Mouse (Mus musculus) heart, postnatal 10 days (tissue): ENCODE measurements around the gene Gadd45b. TPM values are rescaled to one million over a fixed set of nuclear protein-coding genes. Genes with fewer than 3 reads are reported as not detected.
A peak's percentile ranks its signal among the peaks of the same experiment; 100 is the strongest.

Experiments
- DNase-seq, 2 experiments: peaks; one replicate each; pipeline ENCODE4 v3.0.0; 2021
- intact Hi-C: fragments of 180-260 bp; cut with DNase I; formaldehyde crosslinking; loops from one replicate; pipeline ENCODE4 v1.15.1; 2025
- total RNA-seq, 2 experiments: library from RNA; stranded (reverse); gene quantifications; 2 replicates each; pipeline ENCODE4 v1.2.3; 2021

The Gadd45b gene
- total RNA-seq, 2 experiments from 2014 or later = 11.5 to 18.3 TPM

GRCm38 (mm10) chr10:80934136-80934985, 4.5 kb downstream of the Gadd45b start:
- intact Hi-C loops = no loop called here
- no peak for DNase-seq

DNA sequence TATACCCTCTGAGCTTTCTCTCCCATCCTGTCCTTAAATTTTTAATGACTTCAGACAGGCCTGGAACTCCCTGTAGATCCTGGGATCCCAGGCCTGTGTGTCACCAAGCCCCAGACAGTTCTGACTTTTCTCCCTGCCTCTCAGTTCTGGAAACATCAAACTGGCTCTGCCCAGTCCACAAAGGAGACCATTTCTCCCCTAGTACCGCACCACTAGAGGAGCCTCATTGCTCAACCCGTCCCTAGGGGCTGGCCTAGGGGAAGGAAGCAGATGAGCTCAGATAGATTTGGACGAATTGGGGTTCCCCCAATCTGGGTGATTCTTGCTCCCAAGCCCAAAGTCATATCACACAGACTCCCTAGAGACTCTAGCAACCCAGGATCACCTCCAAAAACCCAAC, 5.4 kb downstream of the Gadd45b start:
- DNase-seq = peak in 1 of 2 experiments; percentile 43
- intact Hi-C loops = no loop called here

DNA sequence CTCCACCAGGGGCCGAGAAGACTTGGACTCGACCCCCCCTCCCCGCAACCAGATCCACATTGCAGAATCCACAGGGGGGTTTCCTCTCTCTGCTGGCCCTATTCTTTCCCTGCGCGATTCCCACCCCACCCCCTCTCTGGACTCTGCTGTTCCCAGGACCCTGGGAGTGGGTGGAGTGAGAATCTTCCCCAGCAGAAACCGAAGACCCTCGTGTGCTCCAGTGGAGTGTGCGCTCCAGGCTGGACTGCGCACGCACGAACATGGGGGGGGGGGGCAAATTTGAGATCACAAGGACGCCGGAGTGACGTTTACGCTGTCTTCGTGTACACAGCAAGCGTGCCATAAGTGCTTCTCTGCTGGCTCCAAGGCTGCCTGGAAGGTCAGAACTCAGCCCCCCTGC, 5.8 kb downstream of the Gadd45b start:
- DNase-seq = no peak

DNA sequence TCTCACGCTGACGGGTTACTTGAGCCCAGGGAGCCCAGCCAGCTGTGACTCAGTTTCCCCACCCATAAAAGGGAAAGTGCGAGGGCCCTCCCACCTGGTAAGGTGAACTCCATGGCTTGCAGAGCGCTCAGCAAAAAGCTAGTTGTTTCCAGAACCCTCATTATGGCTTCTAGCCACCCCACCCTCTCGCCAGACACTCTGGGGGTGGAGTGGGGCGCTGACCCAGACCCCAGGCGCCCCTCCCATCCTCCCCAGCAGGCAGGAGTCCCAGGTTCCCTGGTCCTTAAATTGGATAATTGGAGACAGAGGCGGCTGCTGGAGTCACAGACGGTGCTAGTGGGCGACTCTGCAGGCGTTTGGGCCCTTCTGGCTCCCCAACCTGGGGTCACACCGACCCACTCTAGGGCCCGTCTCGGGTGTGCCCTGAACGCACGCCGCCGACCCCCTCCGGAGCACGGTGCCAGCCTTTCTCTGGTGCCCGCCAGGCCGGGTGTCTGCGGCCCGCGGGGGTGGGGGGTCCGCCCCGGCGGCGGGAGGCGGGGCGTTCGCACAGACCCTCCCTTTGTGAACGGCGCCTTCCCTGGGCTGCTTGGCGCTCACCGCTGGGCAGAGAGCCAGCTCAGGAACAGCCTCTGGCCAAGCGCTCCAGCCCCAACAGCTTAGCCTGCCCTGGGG, 6.4 kb downstream of the Gadd45b start:
- peak; percentile 84 to 86 for DNase-seq
- intact Hi-C loops = no loop called here

More for the DNA sequence above, 5.8 kb downstream of the Gadd45b start:
- intact Hi-C loops = no loop called here

DNA sequence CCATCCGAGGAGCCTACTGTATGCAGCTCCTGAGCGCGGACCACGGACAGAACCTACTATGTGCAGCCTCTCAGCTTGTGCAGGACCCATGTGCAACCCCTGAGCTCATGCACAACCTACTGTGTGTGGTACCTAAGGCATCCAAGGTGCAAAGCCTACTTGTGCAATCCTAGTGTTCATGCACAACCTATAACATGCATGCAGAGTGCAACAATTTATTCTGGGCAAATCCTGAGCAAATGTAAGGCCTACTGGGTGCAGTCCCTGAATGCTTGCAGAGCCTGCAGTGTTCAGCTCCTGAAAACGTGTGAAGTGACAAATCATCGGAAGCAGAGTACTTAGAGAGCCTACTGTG, 6.9 kb downstream of the Gadd45b start:
- DNase-seq = no peak
- intact Hi-C loops = no loop called here

DNA sequence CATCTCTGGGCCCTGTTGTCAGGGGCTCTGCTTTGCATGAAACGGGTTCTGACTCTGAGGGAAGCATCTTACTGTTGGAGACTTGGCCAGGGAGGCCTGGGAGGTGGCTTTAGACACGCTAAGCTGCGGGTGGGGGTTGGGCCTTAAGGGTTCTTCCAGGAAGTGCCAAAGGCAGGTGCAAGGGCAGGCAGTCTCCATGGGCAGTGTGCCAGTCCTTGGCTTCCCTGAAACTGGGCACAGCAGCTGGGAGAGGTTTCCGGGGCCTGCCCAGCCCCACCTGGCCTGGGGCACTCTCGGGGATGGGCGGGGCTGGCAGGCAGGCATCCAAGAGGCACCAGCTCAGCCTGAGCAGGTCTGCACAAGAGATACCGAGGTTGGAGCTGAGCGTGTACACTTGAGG, 7.8 kb downstream of the Gadd45b start:
- intact Hi-C loops = no loop called here
- DNase-seq = peak; percentile 77 to 78

- DNase-seq = peak; percentile 23 to 24
Observed at GRCm38 (mm10) chr10:80938831-80939550, 9.1 kb downstream of the Gadd45b start.

DNA sequence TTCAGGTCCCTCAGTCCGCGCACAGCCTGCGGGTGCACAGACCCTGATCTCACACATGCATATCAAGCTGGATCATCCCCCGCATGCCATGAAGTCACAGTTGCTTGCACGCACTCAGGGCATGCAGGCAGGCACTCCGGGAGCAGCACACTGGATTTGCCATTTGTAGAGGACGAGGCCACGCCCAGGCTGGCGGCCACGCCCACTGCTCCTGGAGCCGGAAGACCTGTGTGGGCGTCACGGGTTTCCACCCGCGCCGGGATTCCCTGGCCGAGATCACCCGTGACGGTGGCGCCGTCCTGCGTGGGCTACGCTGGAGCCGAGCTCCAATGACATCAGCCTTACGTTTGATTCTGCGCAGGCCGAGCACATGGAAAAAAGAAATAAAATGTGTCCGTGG, 9.8 kb downstream of the Gadd45b start:
- intact Hi-C loops = no loop called here
- DNase-seq = peak; percentile 88 to 90

More at GRCm38 (mm10) chr10:80938831-80939550, 9.1 kb downstream of the Gadd45b start:
- intact Hi-C loops = no loop called here

DNA sequence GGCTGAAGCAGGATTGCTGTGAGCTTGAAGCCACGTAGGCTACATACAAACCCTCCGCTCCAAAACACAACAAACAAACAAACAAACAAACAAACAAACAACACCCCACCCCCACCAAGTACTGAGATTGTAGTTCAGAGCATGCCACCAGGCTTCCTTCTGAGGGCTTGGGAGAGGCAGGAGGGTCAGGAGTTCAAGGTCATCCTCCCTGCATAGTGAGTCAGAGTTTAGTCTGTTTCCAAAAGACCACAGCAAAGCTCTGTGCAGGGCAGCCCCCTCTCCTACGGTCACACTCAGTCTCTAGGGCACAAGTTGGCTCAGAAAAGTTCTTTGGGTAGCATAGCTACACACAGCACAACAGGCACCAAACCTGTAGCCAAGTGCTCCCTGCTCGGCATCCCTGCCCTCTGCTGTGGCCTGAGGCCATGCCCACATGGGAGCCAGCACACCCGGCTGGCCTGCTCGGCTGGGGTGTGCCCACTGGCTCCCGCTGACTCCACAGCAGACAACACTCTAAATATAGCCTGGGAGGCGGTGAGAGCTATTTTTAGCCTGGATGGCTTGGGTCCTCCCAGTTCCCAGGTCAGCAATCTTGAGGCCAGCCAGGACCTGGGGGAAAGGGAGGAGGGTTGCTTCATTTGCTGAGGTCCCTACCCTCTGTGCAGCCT, 10.6 kb downstream of the Gadd45b start:
- intact Hi-C loops = no loop called here
- DNase-seq = peak; percentile 89 to 91

GRCm38 (mm10) chr10:80940988-80941347, 11.1 kb downstream of the Gadd45b start:
- DNase-seq = peak in 1 of 2 experiments; percentile 67

GRCm38 (mm10) chr10:80942919-80943318, 13.0 kb downstream of the Gadd45b start:
- no peak for DNase-seq
- intact Hi-C loops = no loop called here

More at GRCm38 (mm10) chr10:80940988-80941347, 11.1 kb downstream of the Gadd45b start:
- intact Hi-C loops = no loop called here

- peak in 1 of 2 experiments; percentile 51 for DNase-seq
- intact Hi-C loops = no loop called here
Observed at GRCm38 (mm10) chr10:80943701-80944100, 13.8 kb downstream of the Gadd45b start.

GRCm38 (mm10) chr10:80944231-80944630, 14.4 kb downstream of the Gadd45b start:
- no peak for DNase-seq
- intact Hi-C loops = no loop called here

GRCm38 (mm10) chr10:80946684-80947437, 17.0 kb downstream of the Gadd45b start:
- DNase-seq = no peak
- intact Hi-C loops = no loop called here

DNA sequence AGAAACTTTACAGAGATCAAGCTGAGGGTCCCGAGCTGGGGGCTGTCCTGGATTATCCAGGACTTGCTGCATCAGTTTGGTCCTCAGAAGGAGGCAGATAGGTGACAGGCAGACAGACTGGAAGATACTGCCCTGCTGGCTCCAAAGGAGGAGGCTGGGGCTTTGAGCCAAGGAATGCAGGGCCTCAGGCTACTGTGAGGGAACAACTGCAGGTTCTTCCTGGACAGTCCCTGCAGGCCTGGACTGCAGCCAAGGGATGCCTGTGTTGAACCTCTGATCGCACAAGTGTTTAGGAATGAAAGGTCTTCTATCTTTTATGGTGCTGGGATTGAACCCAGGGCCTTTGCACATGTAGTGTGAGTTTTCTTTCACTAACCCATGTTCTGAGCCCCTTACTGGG, 17.9 kb downstream of the Gadd45b start:
- peak; percentile 54 to 68 for DNase-seq

GRCm38 (mm10) chr10:80948570-80948969, 18.7 kb downstream of the Gadd45b start:
- DNase-seq = peak; percentile 32 to 54
- intact Hi-C loops = no loop called here

More for the DNA sequence above, 17.9 kb downstream of the Gadd45b start:
- intact Hi-C loops = no loop called here

- intact Hi-C loops = no loop called here
- no peak for DNase-seq
Observed at GRCm38 (mm10) chr10:80949081-80949480, 19.2 kb downstream of the Gadd45b start.

GRCm38 (mm10) chr10:80950314-80950713, 20.4 kb downstream of the Gadd45b start:
- intact Hi-C loops = no loop called here
- no peak for DNase-seq

GRCm38 (mm10) chr10:80951761-80952390, 22.0 kb downstream of the Gadd45b start:
- DNase-seq = no peak
- intact Hi-C loops = no loop called here

GRCm38 (mm10) chr10:80952449-80952848, 22.6 kb downstream of the Gadd45b start:
- intact Hi-C loops = no loop called here
- no peak for DNase-seq
